Mouse (Mus musculus): ENCODE measurements around the gene Faim2. TPM values are rescaled to one million over a fixed set of nuclear protein-coding genes. Genes with fewer than 3 reads are reported as not detected.

Faim2 gene
- polyA plus RNA-seq, 1 experiment from 2014 or later: 0.91 TPM

DNA sequence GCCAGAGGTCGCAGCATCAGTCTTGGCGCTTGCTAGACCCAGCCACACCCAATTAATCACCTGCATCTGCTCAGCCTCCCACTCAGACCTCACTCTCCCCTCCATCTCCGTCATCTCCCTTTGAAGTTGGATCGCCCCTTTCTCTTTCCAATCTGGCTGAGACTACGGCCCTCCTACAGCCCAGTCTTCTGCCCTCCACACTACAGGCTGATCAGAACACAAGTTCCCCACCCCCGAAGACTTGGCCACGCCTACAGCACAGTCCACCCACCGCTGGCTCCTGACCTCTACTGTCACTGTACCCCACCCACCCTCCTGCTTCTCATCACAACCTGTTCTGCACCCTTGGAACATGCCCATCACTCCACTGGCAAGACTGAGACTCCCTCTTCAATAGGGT, 11.2 kb downstream of the Faim2 start:
- Histone ChIP-seq H3K36me3 (ENCODE audit: control insufficient read depth, insufficient read depth, low read length) (no peaks in the 10 kb centered on the region), H3K9me3 (ENCODE audit: control insufficient read depth, low read length) (no peaks in the 10 kb centered on the region), H3K4me2 (ENCODE audit: low read depth, low read length) (no peak overlapping the region), H3K4me3 (ENCODE audit: low read length) (no peak overlapping the region), H3K27ac (ENCODE audit: low read length) (no peak overlapping the region), H3K27me3 (replicated peaks; ENCODE audit: control insufficient read depth, insufficient read depth, low read length) (no peaks in the 10 kb centered on the region), H3K4me1 (ENCODE audit: control insufficient read depth, insufficient read depth, low read length) (no peaks in the 10 kb centered on the region), H3K9ac (ENCODE audit: low read depth, low read length) (no peak overlapping the region)
- no peak for ATAC-seq
- 49% methylated on average over 8 of the region's 8 CpGs for WGBS

DNA sequence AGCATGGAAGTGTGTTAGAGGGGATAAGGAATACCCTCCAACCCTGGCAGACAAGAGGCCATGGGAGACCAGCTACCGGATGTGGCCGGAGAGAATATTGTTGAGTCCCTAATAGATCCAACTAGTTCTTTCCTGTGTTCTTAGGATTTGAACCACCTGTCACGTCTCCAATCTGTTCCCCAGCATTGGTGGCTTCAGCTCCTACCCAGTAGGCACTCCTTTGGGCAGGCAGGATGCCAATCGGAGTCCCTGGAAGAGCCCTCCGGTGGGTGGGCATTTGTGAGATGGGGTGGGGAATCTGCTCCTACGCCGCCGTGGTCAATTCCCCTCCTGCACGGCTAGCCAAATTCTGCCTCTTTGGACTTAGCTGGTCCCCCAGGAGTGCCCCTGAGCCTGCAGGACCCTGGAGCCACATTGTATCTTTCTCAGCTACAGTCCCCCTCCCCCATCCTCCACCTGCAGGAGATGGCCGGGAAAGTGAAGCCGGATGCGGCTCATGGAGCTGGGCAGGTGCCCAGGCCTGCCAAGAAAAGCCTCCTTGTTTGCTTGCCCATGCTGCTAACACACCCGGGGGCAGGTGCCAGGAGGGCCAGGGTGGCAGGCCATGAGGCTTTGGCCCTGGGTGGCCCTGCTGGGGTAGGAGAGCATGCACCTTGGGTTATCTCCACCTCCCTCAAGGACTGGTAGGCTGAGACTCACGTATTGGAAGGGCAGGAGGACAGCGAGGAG, 16.0 kb downstream of the Faim2 start:
- 83% methylated on average over 15 of the region's 15 CpGs for WGBS
- no peaks in the 10 kb centered on the region for H3K36me3 ChIP-seq (ENCODE audit: control insufficient read depth, insufficient read depth, low read length)
- no peaks in the 10 kb centered on the region for H3K9me3 ChIP-seq (ENCODE audit: control insufficient read depth, low read length)
- no peak overlapping the region for H3K9ac ChIP-seq (ENCODE audit: low read depth, low read length)
- no peak for ATAC-seq
- no peak overlapping the region for H3K4me3 ChIP-seq (ENCODE audit: low read length)
- no peaks in the 10 kb centered on the region for H3K4me1 ChIP-seq (ENCODE audit: control insufficient read depth, insufficient read depth, low read length)
- H3K27ac ChIP-seq (ENCODE audit: low read length): no peak overlapping the region
- no peaks in the 10 kb centered on the region for H3K27me3 ChIP-seq (replicated peaks; ENCODE audit: control insufficient read depth, insufficient read depth, low read length)
- no peak overlapping the region for H3K4me2 ChIP-seq (ENCODE audit: low read depth, low read length)

DNA sequence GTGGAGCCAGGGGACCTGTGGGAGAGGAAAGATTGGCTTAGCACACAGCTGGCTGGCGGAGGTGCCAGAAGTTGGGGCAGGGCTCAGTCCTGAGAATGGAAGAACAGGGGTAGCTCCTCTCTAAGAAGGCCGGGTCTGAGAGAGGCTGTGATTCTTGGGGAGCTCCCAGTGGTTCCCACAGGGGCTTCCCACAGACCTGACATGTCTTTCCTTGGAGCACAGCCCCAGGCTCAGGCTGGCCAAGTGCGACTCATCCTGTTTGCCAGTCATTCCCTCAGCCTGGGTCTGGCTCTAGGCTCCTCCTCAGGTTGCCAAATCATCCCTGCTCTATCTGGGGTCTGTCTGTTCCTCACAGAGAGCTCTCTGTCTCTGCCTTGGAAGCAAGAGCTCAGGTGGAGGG, 17.3 kb downstream of the Faim2 start:
- no peaks in the 10 kb centered on the region for H3K27me3 ChIP-seq (replicated peaks; ENCODE audit: control insufficient read depth, insufficient read depth, low read length)
- no peaks in the 10 kb centered on the region for H3K36me3 ChIP-seq (ENCODE audit: control insufficient read depth, insufficient read depth, low read length)
- H3K4me2 ChIP-seq (ENCODE audit: low read depth, low read length): no peak overlapping the region
- no peak overlapping the region for H3K9ac ChIP-seq (ENCODE audit: low read depth, low read length)
- H3K27ac ChIP-seq (ENCODE audit: low read length): no peak overlapping the region
- no peak for ATAC-seq
- no peak overlapping the region for H3K4me3 ChIP-seq (ENCODE audit: low read length)
- WGBS: 65% methylated on average over 3 of the region's 3 CpGs
- no peaks in the 10 kb centered on the region for H3K4me1 ChIP-seq (ENCODE audit: control insufficient read depth, insufficient read depth, low read length)
- no peaks in the 10 kb centered on the region for H3K9me3 ChIP-seq (ENCODE audit: control insufficient read depth, low read length)

DNA sequence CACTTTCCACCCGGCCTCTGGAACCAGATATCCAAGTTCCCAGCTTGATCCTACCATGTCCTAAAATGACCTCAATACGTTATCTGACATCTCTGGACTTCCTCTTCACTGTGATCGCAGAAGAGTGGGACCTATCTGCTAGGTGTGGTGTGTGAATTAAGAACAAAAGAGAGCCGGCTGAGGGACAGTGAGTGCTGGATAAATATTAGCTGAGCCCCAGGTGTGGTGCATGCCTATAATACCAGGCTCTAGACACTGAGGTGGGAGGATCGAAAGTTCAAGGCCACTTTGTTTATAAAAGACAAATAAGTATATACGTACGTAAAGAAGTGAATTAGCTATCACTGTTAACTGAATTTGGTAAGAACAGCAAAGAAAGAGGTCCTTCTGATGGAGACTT, 18.1 kb downstream of the Faim2 start:
- Histone ChIP-seq H3K36me3 (ENCODE audit: control insufficient read depth, insufficient read depth, low read length) (no peaks in the 10 kb centered on the region), H3K9ac (ENCODE audit: low read depth, low read length) (no peak overlapping the region), H3K27me3 (replicated peaks; ENCODE audit: control insufficient read depth, insufficient read depth, low read length) (no peaks in the 10 kb centered on the region), H3K9me3 (ENCODE audit: control insufficient read depth, low read length) (no peaks in the 10 kb centered on the region), H3K4me3 (ENCODE audit: low read length) (no peak overlapping the region), H3K4me1 (ENCODE audit: control insufficient read depth, insufficient read depth, low read length) (0 out of 2 replicates have a peak, but pooled peaks cover 4% of the 10 kb centered on the region), H3K27ac (ENCODE audit: low read length) (no peak overlapping the region), H3K4me2 (ENCODE audit: low read depth, low read length) (no peak overlapping the region)
- 52% methylated on average over 7 of the region's 7 CpGs for WGBS
- ATAC-seq: no peak

DNA sequence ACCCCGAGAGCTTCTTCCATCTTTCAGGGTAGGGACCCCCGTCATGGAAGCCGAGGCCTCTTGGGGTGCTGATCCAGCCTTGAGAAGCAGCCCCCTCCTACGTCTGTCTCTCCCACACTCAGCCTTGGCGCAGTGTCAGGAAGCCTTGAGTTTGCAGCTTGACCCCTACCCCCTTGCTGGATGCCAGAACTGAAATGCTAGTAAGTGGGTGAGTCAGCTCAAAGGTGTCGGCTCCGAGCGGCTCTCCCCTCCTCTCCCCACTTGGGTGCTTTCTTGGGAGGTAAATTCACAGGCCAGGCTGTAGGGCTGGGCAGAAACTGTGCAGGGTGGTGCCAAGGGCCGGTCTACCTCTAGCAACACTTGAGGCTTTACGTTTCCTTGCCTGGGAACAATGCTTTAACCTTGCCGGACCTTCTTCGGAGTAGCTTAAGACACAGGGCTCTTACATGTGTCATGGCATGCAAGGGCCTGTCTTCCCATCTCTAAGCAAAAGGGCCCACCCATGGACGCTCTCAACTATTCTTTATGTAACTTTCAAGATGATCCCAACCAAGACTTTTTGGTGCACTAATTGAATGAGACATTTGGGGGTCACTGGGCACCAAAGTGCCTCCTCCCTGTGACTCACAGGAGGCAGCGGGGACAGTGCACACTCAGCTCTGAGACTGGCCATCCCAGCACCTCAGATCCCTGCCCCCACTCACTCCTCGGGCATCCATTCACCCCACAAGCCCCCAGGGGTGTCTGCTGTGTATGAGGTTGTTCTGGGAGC, 22.5 kb downstream of the Faim2 start:
- Histone ChIP-seq H3K4me1 (ENCODE audit: control insufficient read depth, insufficient read depth, low read length) (peaks cover 16% of the 10 kb centered on the region), H3K9ac (ENCODE audit: low read depth, low read length) (no peak overlapping the region), H3K4me2 (ENCODE audit: low read depth, low read length) (no peak overlapping the region), H3K27me3 (replicated peaks; ENCODE audit: control insufficient read depth, insufficient read depth, low read length) (no peaks in the 10 kb centered on the region), H3K27ac (ENCODE audit: low read length) (no peak overlapping the region), H3K9me3 (ENCODE audit: control insufficient read depth, low read length) (no peaks in the 10 kb centered on the region), H3K36me3 (ENCODE audit: control insufficient read depth, insufficient read depth, low read length) (no peaks in the 10 kb centered on the region), H3K4me3 (ENCODE audit: low read length) (no peak overlapping the region)
- WGBS: 69% methylated on average over 15 of the region's 15 CpGs
- ATAC-seq: no peak

DNA sequence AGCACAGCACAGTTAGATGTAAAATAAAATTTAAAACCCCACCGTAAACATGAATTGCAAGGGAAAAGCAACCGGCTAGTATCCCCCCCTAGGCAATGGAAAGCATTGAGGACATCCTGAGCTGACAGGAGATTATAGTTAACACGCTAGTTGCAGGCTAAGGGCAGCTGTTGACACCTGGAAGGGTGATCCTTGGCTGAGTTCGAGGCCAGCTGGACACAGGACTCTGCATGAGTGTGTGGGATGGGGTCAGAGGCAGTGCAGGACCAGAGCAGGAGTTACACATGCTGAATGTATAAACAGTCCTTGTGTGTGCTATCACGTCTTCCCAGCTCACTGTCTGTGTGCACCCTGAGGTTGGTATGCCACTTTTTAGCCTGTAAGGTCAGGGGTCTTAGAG, 24.7 kb downstream of the Faim2 start:
- ATAC-seq: no peak
- Histone ChIP-seq H3K4me1 (ENCODE audit: control insufficient read depth, insufficient read depth, low read length) (peaks cover 23% of the 10 kb centered on the region), H3K36me3 (ENCODE audit: control insufficient read depth, insufficient read depth, low read length) (no peaks in the 10 kb centered on the region), H3K27ac (ENCODE audit: low read length) (no peak overlapping the region; the same call in 1 of the 2 replicates), H3K9me3 (ENCODE audit: control insufficient read depth, low read length) (no peaks in the 10 kb centered on the region), H3K4me3 (ENCODE audit: low read length) (no peak overlapping the region), H3K9ac (ENCODE audit: low read depth, low read length) (no peak overlapping the region), H3K27me3 (replicated peaks; ENCODE audit: control insufficient read depth, insufficient read depth, low read length) (no peaks in the 10 kb centered on the region), H3K4me2 (ENCODE audit: low read depth, low read length) (no peak overlapping the region)
- WGBS: 59% methylated on average over 5 of the region's 5 CpGs

DNA sequence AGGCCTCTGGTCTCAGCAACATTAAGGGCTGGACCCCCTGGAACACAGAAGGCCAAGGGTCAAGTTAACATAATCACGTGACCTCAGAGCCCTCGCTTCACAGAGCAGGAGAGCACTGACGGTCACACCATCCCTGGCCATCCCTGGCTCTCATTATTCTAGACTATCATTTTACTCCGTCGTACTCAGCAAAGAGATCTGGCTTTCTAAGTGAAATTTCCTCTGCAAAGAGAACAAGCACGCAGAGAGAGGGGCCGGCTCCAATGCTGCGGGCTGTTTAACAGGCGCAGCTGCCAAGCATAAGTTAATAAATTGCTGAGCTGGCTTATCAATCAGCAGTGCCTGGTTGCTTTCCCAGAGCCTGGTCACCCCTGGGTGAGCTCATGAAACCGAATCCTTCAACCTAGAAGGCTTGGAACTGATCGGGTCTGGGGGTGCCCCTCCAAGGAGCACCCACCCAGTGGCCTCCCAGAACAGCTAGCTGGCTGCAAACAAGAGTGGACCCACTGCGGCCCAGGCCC, 25.6 kb downstream of the Faim2 start:
- H3K36me3 ChIP-seq (ENCODE audit: control insufficient read depth, insufficient read depth, low read length): no peaks in the 10 kb centered on the region
- H3K4me2 ChIP-seq (ENCODE audit: low read depth, low read length): no peak overlapping the region
- no peaks in the 10 kb centered on the region for H3K9me3 ChIP-seq (ENCODE audit: control insufficient read depth, low read length)
- peaks cover 27% of the 10 kb centered on the region for H3K4me1 ChIP-seq (ENCODE audit: control insufficient read depth, insufficient read depth, low read length)
- H3K9ac ChIP-seq (ENCODE audit: low read depth, low read length): 0 out of 2 replicates have a peak overlapping the region, but pooled peaks have one; percentile 3
- ATAC-seq: no peak
- H3K27me3 ChIP-seq (replicated peaks; ENCODE audit: control insufficient read depth, insufficient read depth, low read length): no peaks in the 10 kb centered on the region
- 30% methylated on average over 12 of the region's 12 CpGs for WGBS
- peak overlapping the region; percentile 66 for H3K27ac ChIP-seq (ENCODE audit: low read length)
- H3K4me3 ChIP-seq (ENCODE audit: low read length): no peak overlapping the region

DNA sequence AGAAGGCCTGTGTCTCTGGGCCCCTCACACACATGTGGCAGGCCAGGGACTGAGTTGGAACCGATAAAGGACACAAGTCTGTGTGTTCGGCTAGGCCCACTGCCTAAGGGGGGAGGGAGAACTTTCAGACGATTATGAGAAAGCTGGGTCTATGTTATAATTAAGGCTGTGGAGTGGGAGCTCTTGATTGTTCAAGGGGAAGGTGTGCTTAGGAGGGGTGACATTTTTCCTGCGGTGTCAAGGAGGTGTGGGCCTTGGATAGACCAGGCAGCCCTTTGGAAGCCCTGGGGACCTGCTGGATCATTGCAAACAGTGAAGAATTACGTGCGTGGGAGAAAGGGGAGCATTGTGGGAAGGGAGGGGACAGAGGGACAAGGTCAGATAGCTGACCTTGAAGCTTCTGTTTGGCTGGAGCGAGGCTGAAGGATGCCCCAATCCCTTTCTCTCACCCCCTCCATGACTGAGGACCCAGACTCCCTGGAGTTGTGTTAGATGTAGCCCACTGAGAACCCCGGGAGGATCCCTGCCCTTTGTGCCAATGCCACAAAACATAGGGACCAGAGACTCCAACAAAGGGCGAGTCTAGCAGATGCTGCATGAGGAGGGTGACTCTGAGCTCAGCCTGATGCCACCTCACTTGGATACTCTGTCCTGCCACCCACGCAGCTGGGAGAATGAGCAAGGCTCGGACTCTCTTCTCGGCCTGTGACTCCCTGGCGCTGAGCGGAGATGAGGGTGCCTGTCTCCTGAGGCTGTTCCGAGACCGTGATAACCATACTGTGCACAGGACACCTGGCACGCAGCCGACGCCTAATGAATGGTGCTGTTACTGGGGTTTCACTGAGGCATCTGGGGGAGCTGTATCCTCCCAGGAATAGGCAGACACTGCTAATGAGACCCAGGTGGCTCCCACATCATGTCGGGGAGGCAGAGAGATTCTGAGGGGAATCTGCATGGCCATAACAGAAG, 26.4 kb downstream of the Faim2 start:
- Histone ChIP-seq H3K27ac (ENCODE audit: low read length) (peak overlapping the region; percentile 66), H3K4me3 (ENCODE audit: low read length) (no peak overlapping the region), H3K36me3 (ENCODE audit: control insufficient read depth, insufficient read depth, low read length) (no peaks in the 10 kb centered on the region), H3K4me2 (ENCODE audit: low read depth, low read length) (no peak overlapping the region), H3K9ac (ENCODE audit: low read depth, low read length) (0 out of 2 replicates have a peak overlapping the region, but pooled peaks have one; percentile 3), H3K4me1 (ENCODE audit: control insufficient read depth, insufficient read depth, low read length) (peaks cover 30% of the 10 kb centered on the region), H3K9me3 (ENCODE audit: control insufficient read depth, low read length) (no peaks in the 10 kb centered on the region), H3K27me3 (replicated peaks; ENCODE audit: control insufficient read depth, insufficient read depth, low read length) (no peaks in the 10 kb centered on the region)
- ATAC-seq: no peak
- 73% methylated on average over 20 of the region's 20 CpGs for WGBS

DNA sequence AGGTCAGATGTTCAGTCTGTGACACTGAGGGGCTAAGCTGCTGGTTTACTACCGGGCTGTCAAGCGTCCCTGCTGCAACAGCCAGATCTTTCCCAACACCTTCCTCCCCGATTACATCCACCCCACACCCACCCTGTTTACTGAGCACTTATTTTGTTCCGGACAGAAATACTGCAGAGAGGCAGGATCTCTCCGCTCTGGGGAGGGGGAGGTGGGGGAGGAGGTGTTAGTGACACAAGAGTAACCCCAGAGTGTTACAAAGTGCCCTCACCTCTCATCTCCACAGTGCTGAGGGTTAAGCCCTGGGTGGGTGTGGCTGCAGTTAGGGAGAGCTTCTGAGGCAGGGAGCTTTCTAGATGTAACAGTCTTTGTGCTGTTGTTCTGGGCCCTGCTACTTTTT, 27.6 kb downstream of the Faim2 start:
- WGBS: 49% methylated on average over 5 of the region's 5 CpGs
- Histone ChIP-seq H3K4me2 (ENCODE audit: low read depth, low read length) (no peak overlapping the region), H3K27me3 (replicated peaks; ENCODE audit: control insufficient read depth, insufficient read depth, low read length) (no peaks in the 10 kb centered on the region), H3K9ac (ENCODE audit: low read depth, low read length) (no peak overlapping the region), H3K36me3 (ENCODE audit: control insufficient read depth, insufficient read depth, low read length) (no peaks in the 10 kb centered on the region), H3K4me1 (ENCODE audit: control insufficient read depth, insufficient read depth, low read length) (peaks cover 29% of the 10 kb centered on the region), H3K27ac (ENCODE audit: low read length) (no peak overlapping the region), H3K4me3 (ENCODE audit: low read length) (no peak overlapping the region), H3K9me3 (ENCODE audit: control insufficient read depth, low read length) (no peaks in the 10 kb centered on the region)
- ATAC-seq: no peak

Measured in intestine, embryonic 16.5 days (tissue).